Mouse (Mus musculus): Measurements from ENCODE around the gene Rrp7a. TPM values are rescaled to one million over a fixed set of nuclear protein-coding genes. Genes with fewer than 3 reads are reported as not detected.
A peak's percentile ranks its signal among the peaks of the same experiment; 100 is the strongest.

The Rrp7a gene
- polyA plus RNA-seq, 1 experiment from 2014 or later = 85.1 TPM

DNA sequence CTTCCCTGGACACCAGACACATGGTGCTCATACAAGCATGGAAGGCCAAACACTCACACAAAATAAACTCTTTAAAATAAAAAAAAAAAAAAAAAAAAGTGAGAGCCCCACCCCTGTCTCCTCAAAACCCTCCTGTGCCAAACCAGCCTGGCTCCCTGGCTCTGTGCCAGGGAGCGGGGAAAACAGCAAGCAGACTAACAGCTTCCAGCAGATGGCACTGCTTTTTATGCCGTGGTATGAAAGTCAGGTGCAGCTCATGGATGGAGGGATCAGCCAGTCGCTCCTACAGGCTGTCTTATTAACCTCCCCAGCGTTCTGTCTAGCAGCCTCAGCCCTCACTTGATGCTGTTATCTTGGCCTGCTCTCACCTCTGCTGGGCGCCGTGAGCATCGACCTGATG is 4.2 kb downstream of the Rrp7a start:
- Histone ChIP-seq H3K4me1 (replicated peaks; ENCODE audit: control insufficient read depth, insufficient read depth, low read length) (peaks cover 16% of the 10 kb centered on the region), H3K9me3 (ENCODE audit: control insufficient read depth, low read length) (no peaks in the 10 kb centered on the region), H3K4me2 (ENCODE audit: low read length) (no peak overlapping the region), H3K27ac (ENCODE audit: low read length) (no peak overlapping the region; the same call in 1 of the 2 replicates), H3K27me3 (replicated peaks; ENCODE audit: control insufficient read depth, insufficient read depth, low read length) (no peaks in the 10 kb centered on the region), H3K36me3 (ENCODE audit: control insufficient read depth, insufficient read depth) (peaks cover 9% of the 10 kb centered on the region; the same call in 1 of the 2 replicates), H3K9ac (replicated peaks; ENCODE audit: low read depth, low read length) (no peak overlapping the region), H3K4me3 (replicated peaks; ENCODE audit: low read length) (no peak overlapping the region)
- 43% methylated on average over 7 of the region's 7 CpGs for WGBS
- no peak for ATAC-seq

DNA sequence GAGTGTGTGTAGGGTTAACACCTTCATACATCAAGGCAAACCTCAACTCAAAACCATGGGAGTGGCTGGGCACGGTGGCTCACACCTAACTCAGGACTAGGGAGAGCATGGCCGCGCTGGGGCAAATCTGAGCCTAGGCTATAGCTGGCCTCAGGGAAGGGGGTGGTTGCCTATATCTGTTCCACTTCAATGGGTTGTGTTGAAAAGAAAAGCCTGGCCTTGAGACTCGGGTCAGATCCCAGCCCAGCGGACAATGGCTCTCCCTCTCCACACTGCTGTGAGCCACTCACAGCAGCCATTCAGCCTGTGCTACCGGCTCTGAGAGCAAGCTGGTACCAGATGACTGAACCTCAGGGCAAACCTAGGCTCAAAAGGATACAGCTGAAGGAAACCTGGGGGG is 7.5 kb downstream of the Rrp7a start:
- H3K4me1 ChIP-seq (replicated peaks; ENCODE audit: control insufficient read depth, insufficient read depth, low read length) = peaks cover 19% of the 10 kb centered on the region
- H3K27ac ChIP-seq (ENCODE audit: low read length) = no peak overlapping the region
- peaks cover 9% of the 10 kb centered on the region; the same call in 1 of the 2 replicates for H3K36me3 ChIP-seq (ENCODE audit: control insufficient read depth, insufficient read depth)
- no peaks in the 10 kb centered on the region for H3K27me3 ChIP-seq (replicated peaks; ENCODE audit: control insufficient read depth, insufficient read depth, low read length)
- 24% methylated on average over 6 of the region's 6 CpGs for WGBS
- H3K4me2 ChIP-seq (ENCODE audit: low read length) = no peak overlapping the region
- no peak for ATAC-seq
- no peaks in the 10 kb centered on the region for H3K9me3 ChIP-seq (ENCODE audit: control insufficient read depth, low read length)
- H3K9ac ChIP-seq (replicated peaks; ENCODE audit: low read depth, low read length) = no peak overlapping the region
- no peak overlapping the region for H3K4me3 ChIP-seq (replicated peaks; ENCODE audit: low read length)

DNA sequence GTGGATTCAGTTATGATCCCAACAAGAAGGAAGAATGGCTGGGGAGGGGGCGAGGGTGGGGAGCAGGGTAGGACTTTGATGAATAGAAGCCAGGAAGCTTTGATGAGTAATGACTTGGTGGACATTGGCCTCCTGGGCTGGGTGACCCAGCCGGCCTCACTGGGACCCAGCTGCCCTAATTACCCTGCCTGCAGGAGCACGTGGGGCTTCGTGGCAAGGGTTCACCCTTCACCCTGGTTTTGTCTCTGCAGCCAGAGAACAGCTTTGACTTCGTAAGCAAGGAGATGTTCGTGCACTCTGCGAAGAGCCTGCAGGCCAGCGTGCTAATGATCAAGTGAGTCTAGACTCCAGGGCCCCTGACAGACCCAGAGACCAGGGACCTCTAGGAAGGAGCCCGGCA is 8.5 kb downstream of the Rrp7a start:
- 80% methylated on average over 9 of the region's 9 CpGs for WGBS
- Histone ChIP-seq H3K27me3 (replicated peaks; ENCODE audit: control insufficient read depth, insufficient read depth, low read length) (no peaks in the 10 kb centered on the region), H3K36me3 (ENCODE audit: control insufficient read depth, insufficient read depth) (peaks cover 5% of the 10 kb centered on the region; the same call in 1 of the 2 replicates), H3K4me1 (replicated peaks; ENCODE audit: control insufficient read depth, insufficient read depth, low read length) (peaks cover 19% of the 10 kb centered on the region), H3K4me3 (replicated peaks; ENCODE audit: low read length) (no peak overlapping the region), H3K9me3 (ENCODE audit: control insufficient read depth, low read length) (no peaks in the 10 kb centered on the region), H3K9ac (replicated peaks; ENCODE audit: low read depth, low read length) (no peak overlapping the region), H3K4me2 (ENCODE audit: low read length) (no peak overlapping the region), H3K27ac (ENCODE audit: low read length) (no peak overlapping the region)
- no peak for ATAC-seq

DNA sequence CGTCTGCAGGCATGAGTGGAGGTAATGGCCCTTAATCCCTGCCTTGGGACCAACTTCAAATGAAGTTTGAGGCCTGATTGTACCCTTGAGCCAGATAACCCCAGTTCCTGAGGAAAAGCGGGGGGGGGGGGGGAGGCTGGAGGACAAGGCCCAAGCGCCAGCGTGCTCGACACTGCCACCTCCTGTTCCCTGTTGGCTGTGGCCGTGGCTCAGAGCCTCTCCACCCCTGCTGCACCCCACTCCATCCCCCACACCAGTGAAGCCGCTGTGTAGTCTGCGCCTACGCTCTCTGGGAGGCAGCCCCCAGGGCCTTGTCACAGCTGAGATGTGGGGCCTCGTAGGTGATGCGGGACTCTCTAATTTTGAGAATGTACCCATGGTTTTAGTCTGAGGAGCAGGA is 9.7 kb downstream of the Rrp7a start:
- no peak overlapping the region for H3K4me2 ChIP-seq (ENCODE audit: low read length)
- peaks cover 5% of the 10 kb centered on the region; the same call in 1 of the 2 replicates for H3K36me3 ChIP-seq (ENCODE audit: control insufficient read depth, insufficient read depth)
- H3K4me1 ChIP-seq (replicated peaks; ENCODE audit: control insufficient read depth, insufficient read depth, low read length) = peaks cover 12% of the 10 kb centered on the region
- no peak overlapping the region for H3K4me3 ChIP-seq (replicated peaks; ENCODE audit: low read length)
- ATAC-seq = peak; percentile 62; the same call in 1 of the 2 replicates
- no peaks in the 10 kb centered on the region for H3K9me3 ChIP-seq (ENCODE audit: control insufficient read depth, low read length)
- no peak overlapping the region for H3K27ac ChIP-seq (ENCODE audit: low read length)
- H3K27me3 ChIP-seq (replicated peaks; ENCODE audit: control insufficient read depth, insufficient read depth, low read length) = no peaks in the 10 kb centered on the region
- no peak overlapping the region for H3K9ac ChIP-seq (replicated peaks; ENCODE audit: low read depth, low read length)
- WGBS = 3% methylated on average over 9 of the region's 11 CpGs

DNA sequence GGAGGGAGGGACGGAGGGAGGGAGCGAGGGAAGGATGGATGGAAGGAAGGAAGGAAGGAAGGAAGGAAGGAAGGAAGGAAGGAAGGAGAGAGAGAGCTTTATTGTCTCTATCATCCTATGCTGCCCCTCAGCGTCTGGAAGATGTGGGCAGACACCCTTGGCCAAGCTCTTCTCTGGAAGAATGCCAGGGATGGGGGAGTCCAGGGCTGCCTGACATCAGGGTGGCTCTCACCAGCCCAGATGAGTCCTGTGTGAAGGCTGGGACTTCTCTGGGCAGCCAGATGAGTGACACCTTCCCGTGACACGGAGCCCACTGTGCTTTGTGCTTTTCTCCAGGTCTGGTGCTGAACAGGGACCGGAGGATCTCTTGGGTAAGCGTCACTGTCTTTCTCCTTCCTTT is 10.7 kb downstream of the Rrp7a start:
- Histone ChIP-seq H3K4me3 (replicated peaks; ENCODE audit: low read length) (no peak overlapping the region), H3K4me2 (ENCODE audit: low read length) (no peak overlapping the region), H3K9ac (replicated peaks; ENCODE audit: low read depth, low read length) (no peak overlapping the region), H3K36me3 (ENCODE audit: control insufficient read depth, insufficient read depth) (0 out of 2 replicates have a peak, but pooled peaks cover 3% of the 10 kb centered on the region), H3K27ac (ENCODE audit: low read length) (no peak overlapping the region), H3K27me3 (replicated peaks; ENCODE audit: control insufficient read depth, insufficient read depth, low read length) (no peaks in the 10 kb centered on the region), H3K9me3 (ENCODE audit: control insufficient read depth, low read length) (no peaks in the 10 kb centered on the region), H3K4me1 (replicated peaks; ENCODE audit: control insufficient read depth, insufficient read depth, low read length) (peaks cover 12% of the 10 kb centered on the region)
- no peak for ATAC-seq
- 84% methylated on average over 7 of the region's 7 CpGs for WGBS

DNA sequence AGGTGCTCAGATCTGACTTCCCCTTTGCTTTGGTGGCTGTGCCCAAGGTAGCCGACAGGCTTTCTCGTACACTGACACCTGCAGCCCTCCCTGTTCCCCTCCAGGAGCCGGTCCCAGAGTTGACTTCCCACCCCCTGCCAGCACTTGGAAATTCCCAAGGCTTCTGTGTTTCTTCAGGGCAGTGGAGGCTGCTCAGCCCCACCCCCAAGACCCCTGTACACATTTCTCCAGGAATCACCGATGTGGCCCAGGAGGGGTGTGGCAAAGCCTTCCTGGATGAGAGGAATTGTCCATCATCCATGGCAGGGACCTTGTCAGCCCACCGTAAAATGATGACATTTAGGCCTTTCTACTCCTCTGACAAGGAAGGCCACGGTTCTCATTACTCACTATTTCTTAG is 11.3 kb downstream of the Rrp7a start:
- no peak for ATAC-seq
- 62% methylated on average over 6 of the region's 6 CpGs for WGBS

DNA sequence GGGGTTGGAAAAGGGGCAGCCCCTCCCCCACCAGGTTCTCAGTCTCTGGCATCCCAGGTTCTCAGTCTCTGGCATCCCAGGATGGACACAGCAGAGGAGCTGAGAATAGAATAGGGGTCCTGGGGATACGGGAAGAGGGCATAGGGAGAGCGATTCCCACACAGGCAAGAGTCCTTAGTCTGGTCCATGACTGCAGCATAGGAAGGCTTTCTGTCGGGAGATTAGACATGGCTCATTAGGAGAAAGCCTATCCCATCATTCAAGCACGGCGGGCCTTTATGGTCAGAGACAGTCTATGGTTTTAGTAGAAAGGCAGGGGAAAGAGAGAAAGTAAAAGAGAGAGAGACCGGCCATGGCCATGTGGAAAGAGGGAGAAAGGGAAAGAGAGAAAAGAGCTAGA is 14.8 kb downstream of the Rrp7a start:
- no peaks in the 10 kb centered on the region for H3K36me3 ChIP-seq (ENCODE audit: control insufficient read depth, insufficient read depth)
- H3K27me3 ChIP-seq (replicated peaks; ENCODE audit: control insufficient read depth, insufficient read depth, low read length) = no peaks in the 10 kb centered on the region
- 37% methylated on average over 6 of the region's 6 CpGs for WGBS
- ATAC-seq = no peak
- H3K4me3 ChIP-seq (replicated peaks; ENCODE audit: low read length) = no peak overlapping the region
- no peak overlapping the region for H3K9ac ChIP-seq (replicated peaks; ENCODE audit: low read depth, low read length)
- H3K4me2 ChIP-seq (ENCODE audit: low read length) = no peak overlapping the region
- no peaks in the 10 kb centered on the region for H3K9me3 ChIP-seq (ENCODE audit: control insufficient read depth, low read length)
- H3K27ac ChIP-seq (ENCODE audit: low read length) = no peak overlapping the region
- peaks cover 6% of the 10 kb centered on the region for H3K4me1 ChIP-seq (replicated peaks; ENCODE audit: control insufficient read depth, insufficient read depth, low read length)

More for the DNA sequence above, 11.3 kb downstream of the Rrp7a start:
- Histone ChIP-seq H3K27me3 (replicated peaks; ENCODE audit: control insufficient read depth, insufficient read depth, low read length) (no peaks in the 10 kb centered on the region), H3K9me3 (ENCODE audit: control insufficient read depth, low read length) (no peaks in the 10 kb centered on the region), H3K27ac (ENCODE audit: low read length) (no peak overlapping the region), H3K9ac (replicated peaks; ENCODE audit: low read depth, low read length) (no peak overlapping the region), H3K4me1 (replicated peaks; ENCODE audit: control insufficient read depth, insufficient read depth, low read length) (peaks cover 12% of the 10 kb centered on the region), H3K36me3 (ENCODE audit: control insufficient read depth, insufficient read depth) (0 out of 2 replicates have a peak, but pooled peaks cover 3% of the 10 kb centered on the region), H3K4me2 (ENCODE audit: low read length) (no peak overlapping the region), H3K4me3 (replicated peaks; ENCODE audit: low read length) (no peak overlapping the region)

DNA sequence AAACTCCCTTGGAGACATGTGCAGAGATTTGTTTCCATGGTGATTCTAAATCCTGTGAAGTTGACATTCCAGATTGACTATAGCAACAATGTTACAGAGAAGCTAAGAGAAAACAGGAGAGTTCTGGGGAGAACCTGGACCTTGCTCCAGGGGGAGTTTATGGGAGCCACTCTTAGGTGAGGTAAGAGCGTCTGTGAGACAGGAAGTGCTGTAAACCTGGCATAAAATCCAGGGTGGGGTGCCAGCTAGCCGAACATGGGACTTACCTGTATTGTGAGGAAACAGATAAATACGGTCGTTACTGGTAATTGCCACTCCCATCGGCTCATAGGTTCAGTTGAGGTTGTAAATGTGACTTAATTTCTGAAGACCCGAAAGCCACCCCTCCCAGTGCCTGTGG is 16.2 kb downstream of the Rrp7a start:
- no peak for ATAC-seq
- no peaks in the 10 kb centered on the region for H3K36me3 ChIP-seq (ENCODE audit: control insufficient read depth, insufficient read depth)
- H3K27me3 ChIP-seq (replicated peaks; ENCODE audit: control insufficient read depth, insufficient read depth, low read length) = no peaks in the 10 kb centered on the region
- H3K4me2 ChIP-seq (ENCODE audit: low read length) = no peak overlapping the region
- 79% methylated on average over 6 of the region's 6 CpGs for WGBS
- H3K9ac ChIP-seq (replicated peaks; ENCODE audit: low read depth, low read length) = no peak overlapping the region
- no peak overlapping the region for H3K4me3 ChIP-seq (replicated peaks; ENCODE audit: low read length)
- H3K9me3 ChIP-seq (ENCODE audit: control insufficient read depth, low read length) = no peaks in the 10 kb centered on the region
- no peak overlapping the region for H3K27ac ChIP-seq (ENCODE audit: low read length)
- peaks cover 4% of the 10 kb centered on the region; the same call in 1 of the 2 replicates for H3K4me1 ChIP-seq (replicated peaks; ENCODE audit: control insufficient read depth, insufficient read depth, low read length)

DNA sequence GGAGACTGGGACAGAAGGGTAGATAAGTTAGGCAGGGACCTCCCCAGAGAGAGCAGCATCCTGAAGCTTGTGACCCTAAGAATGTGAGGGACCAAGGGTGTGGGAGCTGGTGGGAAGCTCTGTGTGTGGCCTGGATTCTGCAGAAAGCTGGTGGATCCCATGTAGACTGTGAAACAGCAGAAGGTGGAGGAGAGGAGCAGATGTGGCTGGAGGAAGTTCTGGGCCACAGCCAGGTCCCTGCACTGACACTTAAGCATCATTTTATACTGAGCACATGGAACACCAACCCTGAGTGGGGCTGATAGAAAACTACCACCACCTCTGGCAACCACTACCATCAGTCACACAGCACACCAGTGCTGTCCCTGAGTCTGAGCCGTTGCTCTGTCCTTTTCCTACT is 19.5 kb downstream of the Rrp7a start:
- H3K9ac ChIP-seq (replicated peaks; ENCODE audit: low read depth, low read length) = no peak overlapping the region
- WGBS = 37% methylated on average over 1 of the region's 1 CpGs
- peaks cover 2% of the 10 kb centered on the region; the same call in 1 of the 2 replicates for H3K27me3 ChIP-seq (replicated peaks; ENCODE audit: control insufficient read depth, insufficient read depth, low read length)
- no peak for ATAC-seq
- no peak overlapping the region for H3K4me2 ChIP-seq (ENCODE audit: low read length)
- H3K4me3 ChIP-seq (replicated peaks; ENCODE audit: low read length) = no peak overlapping the region
- no peaks in the 10 kb centered on the region for H3K36me3 ChIP-seq (ENCODE audit: control insufficient read depth, insufficient read depth)
- no peaks in the 10 kb centered on the region for H3K9me3 ChIP-seq (ENCODE audit: control insufficient read depth, low read length)
- H3K27ac ChIP-seq (ENCODE audit: low read length) = no peak overlapping the region
- H3K4me1 ChIP-seq (replicated peaks; ENCODE audit: control insufficient read depth, insufficient read depth, low read length) = peaks cover 12% of the 10 kb centered on the region

DNA sequence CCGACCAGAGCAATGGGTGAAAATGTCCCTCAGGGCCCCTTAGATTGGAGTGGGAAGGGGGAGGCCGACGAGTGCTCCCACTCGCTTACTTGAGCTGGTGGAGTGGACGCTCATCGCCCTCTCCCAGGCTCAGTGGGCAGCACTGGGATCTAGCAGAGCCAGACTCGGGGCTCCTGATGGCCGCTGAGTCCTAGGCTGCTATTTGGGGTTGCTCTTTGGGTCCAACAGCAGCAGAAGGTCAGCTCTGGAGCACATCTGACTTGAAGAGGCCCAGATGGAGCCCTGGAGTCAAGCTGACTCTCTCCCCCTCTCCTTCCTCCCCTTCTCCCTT is 22.3 kb downstream of the Rrp7a start:
- Histone ChIP-seq H3K4me2 (ENCODE audit: low read length) (peak overlapping the region; percentile 59), H3K4me1 (replicated peaks; ENCODE audit: control insufficient read depth, insufficient read depth, low read length) (peaks cover 12% of the 10 kb centered on the region), H3K36me3 (ENCODE audit: control insufficient read depth, insufficient read depth) (no peaks in the 10 kb centered on the region), H3K27me3 (replicated peaks; ENCODE audit: control insufficient read depth, insufficient read depth, low read length) (peaks cover 5% of the 10 kb centered on the region; the same call in 1 of the 2 replicates), H3K4me3 (replicated peaks; ENCODE audit: low read length) (peak overlapping the region; percentile 39), H3K9ac (replicated peaks; ENCODE audit: low read depth, low read length) (peak overlapping the region; percentile 51), H3K27ac (ENCODE audit: low read length) (no peak overlapping the region), H3K9me3 (ENCODE audit: control insufficient read depth, low read length) (no peaks in the 10 kb centered on the region)
- peak; percentile 36; the same call in 1 of the 2 replicates for ATAC-seq
- 1% methylated on average over 8 of the region's 8 CpGs for WGBS

All from forebrain, embryonic 16.5 days (tissue).